Mouse (Mus musculus) urinary bladder, postnatal 25 days (tissue): ENCODE results near the gene 4930544D05Rik.

Experiments used
- DNase-seq: peaks from one replicate; pipeline ENCODE4 v3.0.0; 2022; ENCODE audit warnings: low spot score

4930544D05Rik gene

GRCm38 (mm10) chr11:70598451-70598953 is 17.1 kb upstream of the 4930544D05Rik start:
- no peak for DNase-seq

GRCm38 (mm10) chr11:70605024-70605566 is 10.6 kb upstream of the 4930544D05Rik start:
- peak; percentile 67 for DNase-seq

GRCm38 (mm10) chr11:70606717-70607116 is 8.9 kb upstream of the 4930544D05Rik start:
- DNase-seq, result no peak

GRCm38 (mm10) chr11:70607611-70608010 is 8.0 kb upstream of the 4930544D05Rik start:
- no peak for DNase-seq

GRCm38 (mm10) chr11:70608381-70609066 is 7.1 kb upstream of the 4930544D05Rik start:
- DNase-seq, result no peak

GRCm38 (mm10) chr11:70610752-70611151 is 4.9 kb upstream of the 4930544D05Rik start:
- no peak for DNase-seq

GRCm38 (mm10) chr11:70612505-70612904 is 3.1 kb upstream of the 4930544D05Rik start:
- DNase-seq, result no peak

- DNase-seq, result peak; percentile 62
Observed at GRCm38 (mm10) chr11:70615074-70615473, 574 bp upstream of the 4930544D05Rik start.

- DNase-seq, result no peak
Observed at GRCm38 (mm10) chr11:70619101-70619500, 3.5 kb downstream of the 4930544D05Rik start, which contains the start of gene Chrne. Chrne (minus strand) TSS chr11:70619216.

GRCm38 (mm10) chr11:70621972-70622814 is 6.5 kb downstream of the 4930544D05Rik start:
- no peak for DNase-seq

- DNase-seq, result no peak
Observed at GRCm38 (mm10) chr11:70623053-70623742, 7.5 kb downstream of the 4930544D05Rik start.

- no peak for DNase-seq
Observed at GRCm38 (mm10) chr11:70625473-70625872, 9.8 kb downstream of the 4930544D05Rik start.

- DNase-seq, result no peak
Observed at GRCm38 (mm10) chr11:70626877-70627276, 11.2 kb downstream of the 4930544D05Rik start.

- no peak for DNase-seq
Observed at GRCm38 (mm10) chr11:70628431-70628830, 12.8 kb downstream of the 4930544D05Rik start.

GRCm38 (mm10) chr11:70629557-70629956 is 13.9 kb downstream of the 4930544D05Rik start:
- no peak for DNase-seq

GRCm38 (mm10) chr11:70630129-70630528 is 14.5 kb downstream of the 4930544D05Rik start:
- no peak for DNase-seq

- DNase-seq, result no peak
Observed at GRCm38 (mm10) chr11:70635601-70636000, 20.0 kb downstream of the 4930544D05Rik start.

GRCm38 (mm10) chr11:70637764-70638163 is 22.1 kb downstream of the 4930544D05Rik start:
- no peak for DNase-seq

- DNase-seq, result no peak
Observed at GRCm38 (mm10) chr11:70638293-70638692, 22.6 kb downstream of the 4930544D05Rik start.

- no peak for DNase-seq
Observed at GRCm38 (mm10) chr11:70638714-70639278, 23.1 kb downstream of the 4930544D05Rik start, which contains the start of gene Gp1ba. Gp1ba (plus strand) TSS chr11:70639122.

- DNase-seq, result no peak
Observed at GRCm38 (mm10) chr11:70639976-70640375, 24.3 kb downstream of the 4930544D05Rik start.

GRCm38 (mm10) chr11:70641241-70641640 is 25.6 kb downstream of the 4930544D05Rik start:
- DNase-seq, result no peak
